Mouse (Mus musculus) lung, postnatal 36 days (tissue): ENCODE data around the gene Sytl4.

Source experiments
- DNase-seq: peaks from one replicate; pipeline ENCODE4 v3.0.0; 2022; ENCODE audit warnings: mixed read lengths

Gene Sytl4

DNA sequence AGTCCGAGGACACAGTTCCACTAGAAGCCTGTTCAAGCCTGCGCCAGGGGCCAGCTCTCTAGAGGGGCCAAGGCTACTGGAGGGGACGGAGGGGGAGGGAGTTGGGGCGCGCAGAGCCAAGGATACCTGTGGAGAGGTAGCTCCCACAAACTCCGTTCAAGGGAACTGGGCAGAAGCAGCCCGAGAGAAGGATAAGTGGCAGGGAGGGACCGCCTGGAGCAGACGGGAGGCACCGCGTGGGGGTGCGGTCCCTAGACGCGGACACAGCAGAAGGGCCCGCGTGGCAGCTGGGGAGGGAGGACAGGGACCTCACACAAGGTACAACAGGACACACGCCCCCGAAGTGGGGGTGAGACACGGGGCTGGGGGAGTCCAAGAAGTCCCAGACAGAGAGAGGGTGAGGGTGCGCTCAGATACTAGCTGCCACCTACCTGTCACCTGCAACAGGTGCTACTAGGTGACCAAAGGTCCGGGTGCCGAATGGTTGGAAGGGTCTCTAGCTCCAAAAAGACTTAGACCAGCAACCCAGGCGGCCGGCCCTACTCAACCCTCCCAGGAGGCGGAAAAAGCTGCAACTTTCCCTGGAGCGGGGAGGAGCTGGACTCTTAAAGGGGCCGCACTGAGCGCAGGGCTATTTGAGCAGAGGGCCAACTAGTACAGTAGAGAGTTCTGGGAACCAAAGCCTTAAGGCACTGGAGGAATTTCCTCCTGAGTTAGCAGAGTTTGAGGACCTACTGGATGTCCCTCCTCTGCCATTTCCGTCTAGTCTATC is at the start of gene Sytl4:
Sytl4 (minus strand) TSS at position 582 of the 772 bp plus-strand sequence.
- DNase-seq, result peak; percentile 41

DNA sequence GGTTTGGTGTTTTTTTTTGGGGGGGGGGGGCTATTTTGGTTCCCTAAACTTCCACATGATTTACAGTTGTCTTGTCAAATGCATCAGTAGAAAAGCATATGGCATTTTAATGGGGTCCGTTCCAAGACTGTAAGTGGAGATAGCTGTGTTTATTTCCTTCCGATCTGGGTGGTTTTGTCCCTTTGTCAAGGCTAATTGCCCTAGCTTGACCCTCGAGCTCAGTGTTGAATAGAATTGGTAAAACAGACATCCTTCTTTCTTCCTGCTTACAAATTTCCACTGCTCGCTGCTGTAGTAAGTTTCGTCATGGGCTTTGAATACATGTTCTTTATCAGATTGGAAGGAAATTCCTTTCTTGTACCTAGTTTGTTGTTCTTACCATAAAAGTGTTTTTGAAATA is 39.1 kb upstream of the Sytl4 start:
- DNase-seq, result peak; percentile 3

DNA sequence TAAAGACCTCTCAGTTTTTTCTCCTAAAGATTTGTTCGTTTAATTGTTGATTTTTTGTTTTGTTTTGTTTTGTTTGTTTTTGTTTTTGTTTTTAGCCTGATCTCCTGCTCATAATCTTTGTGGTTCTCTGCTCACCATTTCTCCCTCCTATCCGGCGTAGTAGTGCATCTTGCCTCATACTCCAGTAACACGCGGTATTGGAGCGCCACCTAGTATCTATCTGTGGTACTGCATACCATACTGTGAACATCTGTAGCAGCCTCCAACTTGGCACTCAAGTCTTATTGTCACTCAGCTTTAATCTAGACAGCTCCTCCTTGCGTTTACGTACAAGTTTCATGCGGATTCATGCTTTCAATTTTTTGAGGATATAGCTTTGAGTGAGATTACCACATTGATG is 37.4 kb upstream of the Sytl4 start:
- DNase-seq, result peak; percentile 85

DNA sequence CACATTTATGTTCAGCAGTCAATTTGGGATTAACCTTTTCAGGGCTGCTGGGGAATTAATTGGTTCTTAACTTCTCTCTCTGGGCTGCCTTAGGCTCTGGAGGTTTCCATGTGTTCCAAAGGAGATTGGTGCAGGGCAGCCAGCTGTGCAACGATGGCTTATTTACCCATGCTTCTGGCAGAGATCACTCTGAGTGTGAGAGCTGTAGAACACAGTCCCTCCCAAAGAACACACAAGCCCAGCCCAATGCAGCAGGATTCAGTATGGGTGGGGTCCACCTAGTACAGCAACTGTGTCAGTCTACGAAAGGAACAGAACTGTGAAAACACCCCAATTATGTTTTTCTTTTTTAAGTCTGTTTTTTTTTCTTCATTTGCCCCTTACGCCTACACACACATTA is 14.3 kb upstream of the Sytl4 start:
- no peak for DNase-seq

DNA sequence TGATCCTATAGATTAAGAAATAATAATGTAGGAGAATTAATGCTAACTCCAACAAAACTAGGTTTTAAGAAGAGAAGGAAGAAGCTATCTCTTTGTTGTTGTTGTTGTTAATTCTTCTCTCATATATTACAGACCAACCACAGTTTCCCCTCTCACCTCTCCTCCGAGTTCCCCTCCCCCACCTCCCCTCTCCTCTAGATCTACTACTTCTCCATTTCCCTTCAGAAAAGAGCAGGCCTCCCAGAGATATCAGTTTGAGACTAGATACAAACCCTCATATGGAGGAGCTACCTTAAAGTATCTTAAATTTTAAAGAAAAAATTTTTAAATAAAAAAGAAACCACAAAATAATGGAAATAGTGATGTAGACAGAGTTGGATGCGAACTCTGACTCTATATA is 17.0 kb downstream of the Sytl4 start:
- no peak for DNase-seq

DNA sequence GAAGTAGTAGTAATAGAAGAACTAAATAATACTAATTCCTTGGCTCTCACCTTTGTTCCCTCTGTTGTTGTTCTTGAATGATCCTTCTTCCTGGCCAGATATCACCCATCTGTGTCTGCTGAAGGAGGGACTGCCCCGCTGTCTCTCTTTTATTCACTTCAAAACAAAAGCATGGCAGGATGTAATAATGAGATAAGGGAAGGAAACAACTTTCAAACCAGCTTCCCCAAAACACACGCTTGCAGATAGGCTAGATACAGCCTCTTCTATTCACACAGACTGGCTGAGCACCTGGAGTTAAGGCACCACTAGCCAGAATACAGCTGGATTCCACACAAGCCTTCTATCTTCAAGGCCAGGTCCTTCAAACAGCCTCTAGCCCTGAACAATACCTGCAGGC is 21.0 kb downstream of the Sytl4 start:
- DNase-seq, result no peak

DNA sequence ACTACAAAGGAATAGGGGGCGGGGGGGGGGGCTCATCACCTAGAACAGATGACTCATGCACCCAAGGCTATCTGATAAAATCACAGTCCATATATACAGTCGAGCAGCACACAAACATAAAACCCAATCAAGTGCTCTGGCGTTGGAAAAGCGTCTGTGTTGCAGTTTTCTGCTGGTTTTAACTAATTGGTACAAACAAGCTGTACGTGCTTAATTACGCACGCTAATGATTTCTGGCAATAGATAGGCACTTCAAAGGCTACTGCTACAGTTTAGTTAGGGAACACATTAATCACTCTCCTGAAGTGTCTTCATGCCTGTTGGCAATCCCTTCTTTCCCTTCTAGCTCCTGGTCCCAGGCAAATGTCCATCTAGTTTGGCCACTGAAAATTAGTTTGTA is 27.0 kb downstream of the Sytl4 start:
- DNase-seq, result no peak

DNA sequence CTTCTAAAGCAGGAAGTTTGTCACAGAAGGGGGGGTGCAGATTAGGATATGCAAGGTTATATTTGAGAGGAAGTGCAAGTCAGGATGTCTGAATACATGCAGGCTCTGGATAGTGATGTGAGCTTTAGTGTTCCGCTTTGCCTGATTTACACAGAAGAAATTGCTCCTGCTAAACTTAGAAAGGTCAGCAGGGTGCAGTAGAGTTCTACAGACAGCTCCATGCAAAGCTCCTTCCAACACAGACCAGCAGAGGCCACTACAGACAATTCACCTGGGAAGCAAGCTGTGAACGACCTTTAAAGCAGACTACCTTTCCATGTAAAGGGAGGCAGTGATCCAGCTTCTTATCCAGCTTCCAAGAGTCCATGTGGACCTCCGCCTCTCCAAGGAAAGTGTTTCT is 34.2 kb downstream of the Sytl4 start:
- DNase-seq, result peak; percentile 78

DNA sequence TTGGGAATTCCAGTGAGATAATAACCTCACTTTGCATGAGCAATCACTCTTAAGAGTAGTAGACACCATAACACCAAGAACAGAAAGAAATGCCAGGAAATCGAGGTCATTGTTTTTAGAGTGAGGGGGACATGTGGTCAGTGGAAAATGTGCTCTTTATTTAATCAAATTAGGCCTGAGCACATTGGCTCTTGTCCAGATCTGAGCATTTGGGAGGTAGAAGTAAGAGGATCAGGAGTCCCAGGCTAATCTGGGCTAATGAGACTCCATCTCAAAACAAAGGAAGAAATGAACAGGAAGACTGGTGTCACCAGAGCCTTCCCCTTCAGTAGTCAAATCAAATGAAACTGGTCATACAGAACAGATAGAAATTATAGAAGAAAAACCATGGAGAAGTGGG is 42.1 kb downstream of the Sytl4 start:
- DNase-seq, result no peak

DNA sequence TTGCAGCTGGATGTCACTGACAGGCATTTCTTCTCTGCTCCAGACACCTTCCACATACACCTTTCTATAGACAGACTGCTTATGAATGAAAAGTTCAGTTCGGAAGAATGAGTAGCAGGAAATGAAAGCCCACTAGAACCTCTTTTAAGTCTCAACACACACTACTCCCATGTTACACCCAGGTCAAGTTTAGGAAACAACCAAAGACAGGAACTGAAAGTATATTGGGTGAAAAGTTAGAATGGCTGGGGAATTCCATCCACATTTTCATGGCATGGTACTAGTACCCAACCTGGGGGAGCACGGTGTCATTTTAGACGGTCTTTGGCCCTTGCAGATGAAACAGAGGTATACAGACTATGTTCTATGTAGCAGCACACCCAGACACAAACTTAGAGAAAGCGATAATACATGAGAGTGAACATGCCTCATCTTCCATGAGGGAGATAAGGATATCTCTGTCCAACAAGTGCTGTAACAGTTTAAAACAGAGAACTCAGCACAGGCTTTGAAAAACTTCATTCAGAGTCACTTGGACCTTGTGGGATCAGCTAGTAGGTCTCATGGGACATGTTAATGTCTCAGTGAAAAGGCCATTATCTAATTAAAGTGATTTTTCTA is 44.9 kb downstream of the Sytl4 start:
- no peak for DNase-seq

DNA sequence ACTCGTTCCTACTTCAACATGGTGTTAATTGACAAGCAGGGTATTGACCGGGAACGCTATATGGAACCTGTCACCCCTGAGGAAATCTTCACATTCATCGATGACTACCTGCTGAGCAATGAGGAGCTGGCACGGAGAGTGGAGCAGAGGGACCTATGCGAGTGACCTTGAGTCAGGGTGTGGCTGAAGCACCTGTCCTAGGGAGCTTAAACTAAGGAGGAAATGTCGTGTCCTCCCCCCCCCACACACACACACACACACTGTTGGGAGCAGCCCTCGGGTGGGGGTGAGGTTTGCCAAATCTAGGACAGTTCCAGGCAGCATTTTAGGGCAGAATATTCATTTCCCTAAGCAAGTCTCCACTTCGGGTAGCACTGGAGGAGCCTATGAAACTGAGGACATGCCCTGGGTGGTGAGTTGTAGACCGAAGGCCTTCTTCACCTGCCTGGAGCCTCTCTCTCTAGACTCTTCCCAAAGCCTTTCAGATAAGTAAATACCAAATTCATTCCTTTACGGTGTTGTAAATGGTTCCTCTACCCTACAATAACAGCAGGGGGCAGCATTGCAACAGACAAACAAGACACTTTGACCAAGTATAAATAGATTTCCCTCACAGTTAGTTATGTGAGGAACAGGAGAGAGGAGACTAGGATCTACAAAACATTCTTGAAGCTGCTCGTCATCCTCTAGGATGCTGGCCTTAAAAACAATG is 50.2 kb downstream of the Sytl4 start:
- DNase-seq, result peak; percentile 68

DNA sequence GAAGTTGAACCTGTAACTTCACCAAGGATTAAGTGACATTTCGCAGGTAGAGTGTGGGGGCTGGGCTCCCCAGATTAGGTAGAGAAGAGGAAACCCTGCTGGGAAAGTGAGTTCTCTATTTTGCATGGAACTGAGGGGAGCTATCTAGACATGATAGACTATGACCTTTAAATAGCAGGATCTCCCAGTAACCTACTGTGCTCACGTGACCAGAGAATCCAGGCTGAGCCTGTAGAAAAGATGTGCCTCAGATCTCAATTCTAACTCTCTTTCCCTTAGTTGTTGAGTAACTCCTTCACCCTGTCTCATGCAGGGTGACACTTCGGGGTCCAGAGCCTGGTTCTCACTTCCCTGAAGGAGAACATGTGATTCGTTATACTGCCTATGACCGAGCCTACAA is 54.9 kb downstream of the Sytl4 start:
- DNase-seq, result no peak

DNA sequence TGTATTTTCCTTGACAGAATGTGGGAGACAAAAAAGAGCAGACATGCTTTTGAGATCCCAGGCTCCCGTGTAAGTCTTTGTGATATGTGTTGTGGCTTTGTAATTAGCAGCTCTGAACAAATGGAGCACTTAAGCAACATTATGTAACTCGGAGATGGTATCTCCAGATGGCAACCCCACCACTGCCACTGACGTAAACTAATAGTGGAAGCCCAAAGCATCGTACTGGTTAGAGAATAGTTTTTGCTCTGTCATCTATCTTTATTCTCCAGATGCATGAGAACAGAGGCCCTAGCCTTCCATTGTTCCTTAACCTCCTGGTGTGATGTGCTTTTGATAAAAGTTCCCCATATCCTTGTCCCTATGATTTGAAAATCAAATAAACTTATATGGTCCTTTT is 60.4 kb downstream of the Sytl4 start:
- no peak for DNase-seq

DNA sequence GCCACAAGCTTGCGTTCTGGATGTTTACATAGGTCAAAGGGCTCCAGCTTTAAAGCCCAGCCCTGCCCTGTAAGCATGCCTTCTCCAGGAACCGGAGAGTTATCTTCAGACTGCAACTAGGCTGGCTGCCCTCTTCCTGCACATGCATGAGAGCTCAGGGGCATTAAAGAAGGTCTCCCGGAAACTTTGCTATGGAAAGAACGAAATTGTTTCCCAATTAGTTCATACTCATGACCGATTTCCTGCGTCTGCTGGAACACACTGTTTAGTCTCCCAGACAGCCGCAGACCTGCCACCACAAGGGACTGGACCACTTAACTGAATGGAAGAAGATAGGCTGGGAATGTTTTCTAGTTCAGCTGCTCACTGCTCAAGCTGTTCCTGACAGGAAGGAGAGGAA is 67.4 kb downstream of the Sytl4 start:
- peak; percentile 20 for DNase-seq

DNA sequence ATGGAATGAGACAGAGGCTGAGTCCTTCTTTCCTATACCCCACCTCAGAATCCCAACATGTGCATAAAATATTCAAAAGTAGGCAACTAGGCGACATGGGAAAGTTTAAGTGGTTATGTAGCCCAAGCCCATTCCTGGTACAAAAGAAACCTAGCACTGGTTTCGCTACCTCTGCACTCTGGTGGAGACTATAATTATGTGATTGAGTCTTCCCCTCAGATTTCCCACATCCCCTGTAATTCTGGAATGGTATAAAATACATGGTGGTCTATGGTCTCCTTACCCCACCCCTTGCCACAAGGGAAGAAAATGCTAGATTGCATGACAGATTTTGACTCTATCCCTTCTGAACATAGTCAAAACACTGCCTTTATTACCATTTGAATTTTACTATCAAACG is 68.6 kb downstream of the Sytl4 start:
- DNase-seq, result no peak

DNA sequence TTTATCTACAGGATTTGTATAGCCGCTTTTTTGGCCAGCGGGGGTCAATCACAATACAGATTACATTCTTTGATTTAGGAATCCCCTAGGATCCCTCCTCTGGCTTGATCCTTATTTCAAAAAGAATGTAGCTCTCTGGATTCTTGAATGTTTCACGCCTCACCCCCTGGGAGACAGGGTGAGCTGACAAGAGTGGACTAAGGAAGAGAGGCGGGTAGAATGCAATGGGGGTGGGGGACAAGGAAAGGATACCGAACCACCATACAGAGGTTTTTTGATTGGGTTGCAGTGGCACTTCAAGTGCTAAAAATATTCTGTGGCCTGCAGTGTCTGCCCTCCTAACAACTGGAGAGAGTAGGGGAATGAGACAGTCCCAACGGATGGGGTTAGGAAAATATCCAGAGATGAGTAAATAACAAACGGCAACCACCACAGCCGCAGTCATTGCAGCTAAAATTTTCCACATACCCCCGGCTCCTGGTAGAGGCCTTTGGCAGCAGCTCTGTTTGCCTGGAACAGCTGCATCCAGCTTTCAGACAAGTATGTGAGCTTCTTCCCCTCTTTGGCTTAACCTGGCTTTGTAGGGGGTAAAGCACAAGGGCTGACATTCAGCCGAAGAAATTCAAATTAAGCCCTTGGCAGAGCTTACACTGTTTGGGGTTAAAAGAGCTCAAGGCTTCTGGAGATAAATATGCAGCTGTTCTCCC is 70.1 kb downstream of the Sytl4 start:
- peak; percentile 38 for DNase-seq

DNA sequence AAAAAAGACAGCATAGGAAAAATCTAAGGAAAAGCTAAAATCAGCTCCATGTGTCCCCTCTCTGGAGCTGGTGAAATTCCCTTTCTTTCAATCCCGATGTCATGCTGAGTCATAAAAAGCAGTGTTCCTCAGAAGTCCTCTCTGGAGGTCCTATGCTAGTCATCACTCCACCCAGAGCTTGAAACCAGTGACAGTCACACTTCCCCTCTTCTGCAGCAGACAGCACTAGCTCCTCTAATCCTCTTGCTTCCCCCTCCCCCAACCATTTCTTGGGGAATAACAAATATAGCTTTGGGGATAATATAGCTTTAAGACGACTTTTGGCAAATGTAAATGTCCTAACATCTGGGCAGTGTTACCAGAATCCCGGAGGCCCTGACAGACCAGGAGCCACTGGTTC is 73.4 kb downstream of the Sytl4 start, which contains the start of gene Srpx2:
Srpx2 (plus strand) TSS at position 166 of the 400 bp plus-strand sequence.
- no peak for DNase-seq

DNA sequence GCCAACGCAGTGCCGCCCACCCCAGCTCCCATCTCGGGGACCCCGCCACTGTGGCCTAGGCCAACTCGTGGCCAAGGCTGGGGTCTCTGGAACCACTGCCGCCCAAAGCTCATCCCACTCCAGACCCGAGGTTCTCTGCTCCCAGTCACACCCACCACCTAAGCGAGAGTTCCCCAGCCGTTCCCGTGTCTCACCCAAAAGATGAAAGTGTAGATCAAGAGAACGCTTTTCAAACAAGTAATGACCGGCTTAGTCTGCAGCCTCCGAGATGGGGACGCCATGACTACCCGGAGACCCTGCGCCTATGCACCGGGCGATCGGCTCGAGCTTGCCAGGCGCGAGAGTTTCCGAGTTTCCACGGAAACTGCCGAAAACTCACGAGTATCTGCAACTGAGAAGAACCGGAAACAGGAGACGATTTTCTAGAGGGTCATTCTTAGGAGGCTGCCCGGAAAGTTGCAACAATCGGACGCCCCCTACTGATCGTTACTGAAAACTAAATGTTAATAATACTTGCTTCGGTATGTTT is 83.5 kb downstream of the Sytl4 start, which contains the start of gene Tspan6:
Tspan6 (minus strand) TSS at position 416 of the 529 bp plus-strand sequence.
- peak; percentile 85 for DNase-seq

DNA sequence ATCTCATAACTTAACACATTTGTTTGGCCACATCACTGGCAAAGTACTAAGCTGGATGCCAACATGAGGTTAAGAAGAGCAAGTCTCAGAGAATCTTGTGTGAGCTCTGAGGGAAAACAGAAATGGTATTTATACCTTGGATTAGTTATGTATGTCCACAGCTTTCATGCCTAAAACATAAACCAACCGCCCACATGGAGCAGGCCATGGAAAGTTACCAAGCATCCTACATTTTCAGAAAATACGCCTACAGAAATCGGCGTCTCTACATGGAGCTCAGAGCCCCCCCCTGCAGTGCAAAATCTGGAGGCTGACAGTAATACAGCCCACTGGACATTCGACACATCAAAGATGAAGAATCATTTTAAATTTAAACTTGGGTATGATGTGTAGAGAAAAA is 93.5 kb downstream of the Sytl4 start:
- DNase-seq, result no peak

DNA sequence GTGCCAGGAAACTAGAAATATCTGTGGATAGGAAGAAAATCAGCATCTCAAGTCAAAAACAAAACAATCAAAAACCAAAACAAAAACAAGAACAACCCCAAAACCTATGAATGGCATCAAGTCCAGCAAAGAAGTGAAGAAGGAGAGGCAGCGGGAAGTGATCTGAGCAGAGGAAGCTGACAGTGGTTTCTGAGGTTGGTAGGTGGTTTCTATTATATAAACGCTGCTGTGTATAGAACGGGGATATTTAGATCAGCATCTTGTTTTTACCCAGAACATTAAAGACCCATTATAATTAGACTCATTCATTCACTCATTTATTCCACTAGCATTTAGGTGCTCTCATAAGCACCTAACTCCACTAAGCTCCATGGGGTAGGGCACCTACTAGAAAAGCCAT is 94.3 kb downstream of the Sytl4 start:
- no peak for DNase-seq
